Mouse (Mus musculus) thymus, adult 2 months (tissue): ENCODE measurements around the gene Mok. TPM values are rescaled to one million over a fixed set of nuclear protein-coding genes. Genes with fewer than 3 reads are reported as not detected.

Experiments used
- DNase-seq: peaks from one replicate; pipeline ENCODE4 v3.0.0; 2021
- H3K27ac ChIP-seq: fragments of 200-500 bp; 2 replicates; pipeline ENCODE4 v1.5.1; 2012; ENCODE audit warnings: low read length, control low read depth; ENCODE audit not compliant: control insufficient read depth, insufficient read depth
- H3K27me3 ChIP-seq: fragments of 200-500 bp; 2 replicates; pipeline ENCODE4 v1.6.1; 2012; ENCODE audit warnings: mild to moderate bottlenecking, low read length, moderate library complexity, mixed read lengths; ENCODE audit not compliant: control insufficient read depth, insufficient read depth
- H3K36me3 ChIP-seq: fragments of 200-500 bp; 2 replicates; pipeline ENCODE4 v1.6.1; 2012; ENCODE audit warnings: mild to moderate bottlenecking, low read length, moderate library complexity; ENCODE audit not compliant: control insufficient read depth, insufficient read depth
- H3K4me1 ChIP-seq: fragments of 200-500 bp; replicated peaks from 2 replicates; pipeline ENCODE4 v1.6.1; 2012; ENCODE audit warnings: low read length; ENCODE audit not compliant: control insufficient read depth, insufficient read depth
- H3K4me3 ChIP-seq: fragments of 200-500 bp; 2 replicates; pipeline ENCODE4 v1.5.1; 2012; ENCODE audit warnings: mild to moderate bottlenecking, low read length, control low read depth, moderate library complexity; ENCODE audit not compliant: control insufficient read depth, insufficient read depth
- CTCF ChIP-seq: fragments of 200-500 bp; IDR thresholded peaks from 2 replicates; pipeline ENCODE4 v1.5.1; 2012; ENCODE audit warnings: mild to moderate bottlenecking, control low read depth, low read length, moderate library complexity, borderline replicate concordance; ENCODE audit not compliant: control insufficient read depth, poor library complexity, insufficient read depth; ENCODE audit errors: extremely low read depth
- POLR2A ChIP-seq: fragments of 200-500 bp; IDR thresholded peaks from 2 replicates; pipeline ENCODE4 v1.6.1; 2012; ENCODE audit warnings: mild to moderate bottlenecking, low read length, control low read depth, moderate library complexity; ENCODE audit not compliant: control insufficient read depth, poor library complexity, insufficient read depth; ENCODE audit errors: extremely low read depth
- WGBS: fragments of 180-500 bp; shearing (Covaris S2); methylation state at CpG from one replicate; pipeline ENCODE4 v1.1.7; 2018; 5-methylcytosine and 5-hydroxymethylcytosine counted together
- polyA plus RNA-seq: library from polyadenylated mRNA; depleted of rRNA; stranded (reverse); fragments of >200 nt; gene quantifications from 2 replicates; pipeline ENCODE4 v1.2.3, GENCODE M21; 2012; rRNA removed

Gene Mok
- 0.65 and 1.4 TPM in 2 replicates for polyA plus RNA-seq

DNA sequence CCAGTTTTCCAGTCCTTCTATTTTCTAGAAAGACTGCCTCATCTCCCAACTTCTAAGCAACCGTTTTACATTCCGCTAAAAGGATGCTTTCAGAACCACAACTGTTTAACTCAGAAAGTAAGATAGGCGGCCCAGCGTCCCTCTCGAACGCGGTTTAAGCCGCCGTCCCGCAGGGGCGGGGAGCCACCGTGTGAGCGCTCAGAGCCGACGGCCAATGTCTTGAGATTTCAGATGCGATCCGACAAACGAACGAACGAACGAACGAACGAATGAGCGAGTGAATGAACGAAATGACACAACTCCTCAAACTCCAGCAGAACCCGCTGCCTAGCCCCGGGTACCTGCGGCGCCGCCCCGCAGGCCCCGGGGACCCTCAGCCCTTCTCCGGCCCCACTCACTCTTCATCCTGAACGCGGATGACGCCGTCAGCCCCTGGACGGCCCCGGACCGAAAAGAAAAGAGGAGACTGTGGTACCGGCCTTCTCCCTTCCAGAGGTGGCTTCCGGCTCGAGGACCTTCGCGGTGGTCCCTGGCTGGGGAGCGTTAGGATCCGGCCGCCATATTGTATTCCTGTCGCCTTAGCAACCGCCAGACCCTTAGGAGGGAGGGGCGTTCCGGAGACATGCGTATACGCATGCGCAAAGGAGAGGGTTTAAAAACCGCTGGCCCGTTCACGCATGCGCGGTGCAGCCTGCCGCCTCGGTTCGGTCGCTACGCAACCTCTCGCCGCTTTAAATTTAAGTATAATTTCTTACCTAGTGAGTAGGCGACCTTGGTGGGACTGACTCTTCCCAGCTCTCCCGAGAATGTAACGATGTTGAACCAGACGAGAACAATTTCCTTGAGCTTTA, at the start of gene Mok:
Mok (minus strand) TSS at position 592 of the 851 bp plus-strand sequence.
- Histone ChIP-seq H3K27me3 (peaks cover 3% of the 10 kb centered on the region; the same call in 1 of the 2 replicates), H3K27ac (no peak within 1 kb of the TSS), H3K36me3 (no peaks in the 10 kb centered on the region), H3K4me3 (peak within 1 kb of the TSS; percentile 45), H3K4me1 (peaks cover 21% of the 10 kb centered on the region)
- 0 out of 2 replicates have a peak, but pooled peaks have one; percentile 16 for TF ChIP-seq POLR2A
- TF ChIP-seq CTCF, result peak; percentile 63; the same call in 1 of the 2 replicates
- WGBS, result under 1% methylated on average over 71 of the region's 71 CpGs
- DNase-seq, result peak; percentile 97

DNA sequence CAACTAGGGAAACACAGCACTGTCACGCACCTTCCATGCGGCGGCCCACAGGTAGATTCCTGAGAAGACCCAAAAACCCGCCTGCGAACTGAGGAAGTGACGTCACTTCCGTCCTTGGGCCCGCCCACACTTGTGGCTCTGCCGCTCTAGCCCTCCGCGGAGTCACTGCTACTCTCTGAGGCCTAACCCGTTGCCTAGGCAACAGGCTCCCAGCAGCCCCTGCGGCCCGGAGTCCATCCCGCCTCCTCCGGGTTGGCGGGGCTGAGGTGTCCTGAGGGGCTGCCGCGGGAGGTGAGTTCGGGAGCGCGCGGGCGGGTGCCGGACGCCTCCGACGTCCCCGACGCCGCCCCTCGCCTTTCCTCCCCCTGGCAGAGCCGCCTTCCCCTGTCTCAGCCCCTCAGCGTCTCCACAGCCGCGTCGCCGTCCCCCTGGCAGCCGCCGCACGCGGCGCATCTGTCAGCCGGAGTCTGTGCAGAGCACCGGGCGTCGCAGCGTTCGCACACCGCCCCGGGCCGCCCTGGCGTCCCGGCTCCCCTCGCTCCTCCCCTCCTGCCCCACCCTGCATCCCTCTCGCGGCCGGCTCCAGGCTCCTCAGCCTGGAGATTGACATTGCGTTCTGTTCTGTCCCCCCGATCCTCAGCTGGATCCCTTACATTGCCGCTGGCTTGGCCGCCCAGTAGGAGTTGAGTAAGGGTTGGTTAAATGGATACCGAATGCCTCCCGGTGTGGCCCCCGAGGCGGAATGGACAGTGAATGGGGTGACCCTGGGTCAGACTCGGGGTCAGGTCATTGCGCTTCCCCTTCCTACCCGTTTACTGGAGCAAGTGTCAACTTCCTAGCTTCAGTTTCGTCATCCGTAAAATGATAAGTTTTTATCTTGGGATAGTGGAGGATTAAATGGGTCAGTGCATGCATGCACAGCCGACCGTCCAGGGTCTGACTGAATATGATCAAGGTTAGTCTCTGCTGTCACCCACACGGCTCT, 48.6 kb upstream of the Mok start, which contains the start of the genes Cinp and Tecpr2:
Cinp (minus strand) TSS at position 110 of the 985 bp plus-strand sequence.
Tecpr2 (plus strand) TSS at position 229 of the 985 bp plus-strand sequence.
- DNase-seq, result peak; percentile 98
- no peak within 1 kb of the TSS for H3K27ac ChIP-seq
- under 1% methylated on average over 73 of the region's 74 CpGs for WGBS
- 0 out of 2 replicates have a peak, but pooled peaks have one; percentile 40 for TF ChIP-seq POLR2A
- TF ChIP-seq CTCF, result peak; percentile 41; the same call in 1 of the 2 replicates
- H3K36me3 ChIP-seq, result no peaks in the 10 kb centered on the region
- H3K27me3 ChIP-seq, result no peaks in the 10 kb centered on the region
- H3K4me3 ChIP-seq, result peak within 1 kb of the TSS; percentile 88
- H3K4me1 ChIP-seq, result peaks cover 9% of the 10 kb centered on the region

DNA sequence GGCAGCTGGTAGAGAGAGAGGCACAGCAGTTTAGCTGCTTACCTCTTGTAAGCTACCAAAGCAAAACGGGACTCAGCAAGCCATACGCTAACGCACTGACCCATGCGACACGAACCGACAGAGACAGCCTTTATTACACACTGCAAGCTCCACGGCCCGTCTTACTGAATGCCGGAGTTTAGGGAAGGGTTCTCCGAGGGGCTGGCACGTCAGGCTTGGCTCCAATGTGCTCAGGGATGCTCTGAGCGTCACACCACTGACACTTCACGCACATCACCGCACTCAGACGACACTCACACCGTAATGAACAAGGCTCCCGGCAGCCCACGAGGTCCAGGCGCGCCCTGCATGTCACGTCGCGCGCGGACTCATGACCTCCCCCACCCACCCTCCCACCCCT, 47.9 kb upstream of the Mok start:
- H3K27ac ChIP-seq, result no peak overlapping the region
- H3K27me3 ChIP-seq, result no peaks in the 10 kb centered on the region
- TF ChIP-seq CTCF, result no peak
- no peak for TF ChIP-seq POLR2A
- peaks cover 9% of the 10 kb centered on the region for H3K4me1 ChIP-seq
- WGBS, result under 1% methylated on average over 25 of the region's 25 CpGs
- DNase-seq, result no peak
- no peaks in the 10 kb centered on the region for H3K36me3 ChIP-seq
- peak overlapping the region; percentile 88 for H3K4me3 ChIP-seq

DNA sequence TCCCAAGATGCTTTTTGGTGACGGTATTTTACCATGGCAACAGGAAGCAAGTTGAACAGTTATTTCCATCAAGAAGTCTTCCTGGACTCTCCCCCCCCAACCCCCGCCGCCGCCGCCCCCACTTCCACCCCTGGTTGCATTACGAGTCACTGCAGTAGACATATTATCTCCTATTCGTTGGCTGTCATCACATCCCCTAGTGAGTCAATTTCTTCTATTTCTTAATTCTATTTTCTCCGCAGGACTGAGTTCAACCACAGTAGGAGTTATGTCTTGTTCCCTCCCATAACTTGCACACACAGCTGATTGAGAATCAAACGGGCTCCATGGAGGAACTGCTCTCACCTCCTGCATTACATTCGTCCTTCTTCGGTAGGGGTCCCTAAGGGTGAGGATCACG, 47.4 kb upstream of the Mok start:
- peak overlapping the region; percentile 88 for H3K4me3 ChIP-seq
- H3K36me3 ChIP-seq, result no peaks in the 10 kb centered on the region
- TF ChIP-seq CTCF, result no peak
- TF ChIP-seq POLR2A, result no peak
- peaks cover 9% of the 10 kb centered on the region for H3K4me1 ChIP-seq
- H3K27ac ChIP-seq, result no peak overlapping the region
- no peaks in the 10 kb centered on the region for H3K27me3 ChIP-seq
- DNase-seq, result peak; percentile 3
- WGBS, result 31% methylated on average over 12 of the region's 12 CpGs

DNA sequence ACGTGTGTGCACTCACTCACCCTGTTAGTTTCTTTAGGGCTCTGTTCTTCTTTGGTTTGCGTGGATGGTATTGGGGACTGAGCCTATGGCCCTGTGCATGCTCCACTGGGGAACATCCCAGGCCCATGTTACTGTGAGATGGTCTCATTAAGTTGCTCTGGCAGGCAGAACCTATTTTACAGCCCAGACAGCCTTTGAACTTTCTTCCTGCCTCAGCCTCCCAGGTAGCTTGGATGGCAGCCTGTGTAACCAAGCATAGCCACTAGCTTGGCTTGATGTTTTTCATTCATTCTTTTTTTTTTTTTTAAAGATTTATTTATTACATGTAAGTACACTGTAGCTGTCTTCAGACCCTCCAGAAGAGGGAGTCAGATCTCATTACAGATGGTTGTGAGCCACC, 44.5 kb upstream of the Mok start:
- TF ChIP-seq CTCF, result no peak
- TF ChIP-seq POLR2A, result no peak
- no peak overlapping the region for H3K4me3 ChIP-seq
- DNase-seq, result no peak
- 0 out of 2 replicates have a peak, but pooled peaks cover 3% of the 10 kb centered on the region for H3K36me3 ChIP-seq
- no peak overlapping the region for H3K27ac ChIP-seq
- no peaks in the 10 kb centered on the region for H3K27me3 ChIP-seq
- 98% methylated on average over 2 of the region's 2 CpGs for WGBS
- peaks cover 9% of the 10 kb centered on the region for H3K4me1 ChIP-seq

DNA sequence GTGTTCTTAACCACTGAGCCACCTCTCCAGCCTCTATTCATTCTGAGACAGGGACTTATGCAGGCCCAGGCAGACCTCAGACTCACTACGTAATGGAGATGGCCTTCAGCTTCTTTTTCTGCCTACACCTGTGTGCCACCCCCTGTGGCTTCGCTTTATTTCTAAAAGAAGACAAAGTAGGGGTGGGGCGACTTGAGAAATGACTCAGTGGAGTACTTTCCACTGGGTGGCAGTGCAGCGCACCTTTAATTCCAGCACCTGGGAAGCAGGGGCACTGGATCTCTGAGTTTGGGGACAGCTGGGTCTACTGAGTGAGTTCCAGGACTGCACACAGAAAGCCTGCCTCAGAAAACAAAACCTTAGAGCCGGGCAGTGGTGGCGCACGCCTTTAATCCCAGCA, 41.6 kb upstream of the Mok start:
- peaks cover 16% of the 10 kb centered on the region for H3K36me3 ChIP-seq
- no peaks in the 10 kb centered on the region for H3K4me1 ChIP-seq
- no peaks in the 10 kb centered on the region for H3K27me3 ChIP-seq
- WGBS, result 93% methylated on average over 7 of the region's 7 CpGs
- H3K27ac ChIP-seq, result no peak overlapping the region
- DNase-seq, result no peak
- TF ChIP-seq CTCF (no peak), POLR2A (no peak)
- no peak overlapping the region for H3K4me3 ChIP-seq
